Mouse (Mus musculus): ENCODE data around the gene Smarca5.
"Not testable (repeated sequence)": the region's sequence is repeated elsewhere in the genome, so short reads cannot be mapped to it uniquely, and the experiment has no call there.

Smarca5 gene

DNA sequence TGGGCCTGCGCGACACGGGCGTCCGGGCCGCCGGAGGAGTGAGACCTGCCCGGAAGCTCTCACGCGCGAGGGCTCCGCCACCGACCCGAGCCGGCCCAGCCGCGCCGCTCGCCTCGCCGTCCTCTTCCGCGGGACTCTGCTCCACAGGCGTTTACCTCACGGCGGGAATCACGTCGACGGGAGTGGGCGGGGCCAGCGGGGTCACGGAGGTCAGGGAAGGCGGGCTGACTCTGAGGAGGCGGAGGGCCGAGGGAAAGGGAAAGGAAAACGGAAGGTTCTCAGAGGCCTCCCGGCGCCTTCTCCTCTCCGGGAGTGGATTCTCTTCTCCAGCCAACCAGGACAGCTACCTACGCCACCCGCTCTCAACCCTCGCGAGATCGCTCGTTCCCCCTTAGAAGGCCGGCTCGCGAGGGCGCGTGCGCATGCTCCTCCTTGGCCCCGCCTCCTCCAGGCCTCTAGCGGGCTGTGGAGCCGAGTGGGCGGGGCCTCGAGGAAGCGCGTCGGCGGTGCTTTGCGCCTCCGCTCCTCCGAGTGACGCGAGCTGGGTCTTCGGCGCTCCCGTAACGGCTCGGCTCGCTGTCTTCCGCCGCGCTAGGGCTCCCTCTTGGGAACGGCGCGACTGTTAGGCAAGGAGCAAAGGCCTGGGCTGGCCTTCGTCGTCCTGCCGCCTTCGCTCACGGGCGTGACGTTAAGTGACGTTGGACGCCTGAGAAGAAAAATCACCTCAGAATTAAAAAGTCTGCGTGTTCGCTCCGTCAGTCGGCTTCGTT lies at the start of gene Smarca5:
Smarca5 (minus strand) TSS at position 343 of the 770 bp plus-strand sequence.
- in situ Hi-C loops (cut with MseI, MboI): not testable (repeated sequence)

DNA sequence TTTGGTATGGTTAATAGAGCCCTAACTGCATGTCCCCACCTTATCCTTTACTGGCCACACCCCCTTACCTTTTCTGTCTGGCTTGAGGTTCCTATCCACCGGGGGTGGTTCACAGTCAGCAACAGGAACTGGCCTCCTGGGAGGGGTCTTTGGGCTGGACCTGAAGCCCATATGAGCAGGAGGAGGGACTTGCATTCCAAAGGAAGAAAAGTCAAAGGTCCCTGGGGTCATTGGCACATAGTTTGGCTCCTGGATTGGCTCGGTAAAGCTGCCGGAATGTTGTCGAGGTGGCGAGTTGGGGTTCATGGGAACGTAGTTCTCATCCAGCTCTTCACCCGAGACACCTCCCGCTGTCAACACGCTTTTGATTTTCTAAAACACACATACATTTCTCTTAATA lies 45.3 kb upstream of the Smarca5 start:
- in situ Hi-C loops (cut with MseI, MboI): no loop called here

DNA sequence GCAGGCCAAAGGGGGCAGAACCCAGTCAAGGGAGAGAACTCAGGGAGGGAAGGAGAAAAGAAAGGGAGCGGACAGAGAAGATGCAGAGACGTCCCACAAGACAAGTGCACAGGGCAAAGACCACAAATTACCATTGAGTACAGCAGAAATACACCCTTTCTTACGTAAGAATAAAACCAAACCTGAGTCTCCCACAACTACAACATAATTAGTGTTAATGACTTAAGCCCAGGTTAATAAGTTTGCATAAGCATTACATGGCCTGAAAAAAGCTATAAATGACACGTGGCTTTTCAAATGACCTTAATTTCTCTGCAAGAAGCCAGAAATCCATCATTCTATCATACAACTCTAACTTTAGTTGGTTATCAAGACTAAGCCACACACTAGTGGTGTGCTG lies 44.0 kb upstream of the Smarca5 start:
- in situ Hi-C loops (cut with MseI, MboI): no loop called here

DNA sequence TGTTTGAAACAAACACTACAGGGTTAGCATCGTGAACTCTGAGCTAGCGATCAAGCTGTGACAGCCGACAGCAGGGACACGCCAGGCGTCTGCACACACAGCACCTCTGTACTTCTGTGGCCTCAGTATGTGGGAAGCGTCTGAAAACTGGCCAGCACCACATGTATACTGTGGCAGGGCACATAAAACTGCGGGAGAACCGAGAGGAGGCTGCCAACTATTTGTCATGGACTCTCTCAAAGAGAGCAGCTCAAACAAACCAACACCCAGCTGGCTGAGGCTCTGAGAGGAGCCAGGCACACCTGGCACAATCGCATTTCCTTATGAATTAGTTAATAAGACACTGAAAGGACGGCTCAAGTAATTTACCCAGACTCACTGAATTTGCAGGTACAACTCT lies 42.0 kb upstream of the Smarca5 start:
- in situ Hi-C loops (cut with MseI, MboI): no loop called here

DNA sequence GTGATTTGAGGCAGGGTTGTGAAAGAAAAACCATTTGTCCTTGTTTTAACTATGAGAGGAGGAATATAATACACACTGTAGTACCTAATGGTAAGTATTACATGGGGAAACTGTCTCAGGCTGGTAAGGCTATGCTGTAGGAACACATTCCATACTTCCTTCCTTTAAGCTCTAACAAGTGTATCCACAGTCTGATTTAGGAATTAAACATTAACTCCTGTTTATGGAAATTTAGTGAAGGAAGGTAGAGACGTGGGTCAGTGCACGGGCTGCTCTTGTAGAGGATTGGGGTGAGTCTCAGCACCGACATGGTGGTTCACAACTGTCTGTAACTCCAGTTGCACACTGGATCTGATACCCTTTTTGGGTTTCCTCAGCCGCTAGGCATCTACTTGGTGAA lies 41.0 kb upstream of the Smarca5 start:
- in situ Hi-C loops (cut with MseI, MboI): no loop called here

DNA sequence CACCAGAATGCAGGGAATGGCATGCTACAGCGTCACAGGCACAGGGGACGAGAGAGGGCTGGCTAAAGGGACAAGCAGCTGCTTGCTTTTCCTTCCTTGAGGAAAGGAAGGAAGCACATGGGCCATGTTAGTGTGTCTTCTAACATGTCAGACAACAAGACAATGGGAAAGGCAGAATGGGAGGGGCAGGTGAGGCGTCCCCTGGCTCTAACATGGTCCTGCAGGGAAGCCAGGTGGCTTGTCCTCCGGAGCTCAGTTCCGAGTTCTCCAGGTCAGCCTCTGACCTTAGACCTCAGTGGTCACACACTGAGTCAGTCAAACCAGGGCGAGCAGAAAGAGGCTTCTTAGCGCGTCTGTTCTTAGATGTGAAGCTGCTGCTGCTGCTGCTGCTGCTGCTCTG lies 37.1 kb upstream of the Smarca5 start:
- in situ Hi-C loops (cut with MseI, MboI): no loop called here

DNA sequence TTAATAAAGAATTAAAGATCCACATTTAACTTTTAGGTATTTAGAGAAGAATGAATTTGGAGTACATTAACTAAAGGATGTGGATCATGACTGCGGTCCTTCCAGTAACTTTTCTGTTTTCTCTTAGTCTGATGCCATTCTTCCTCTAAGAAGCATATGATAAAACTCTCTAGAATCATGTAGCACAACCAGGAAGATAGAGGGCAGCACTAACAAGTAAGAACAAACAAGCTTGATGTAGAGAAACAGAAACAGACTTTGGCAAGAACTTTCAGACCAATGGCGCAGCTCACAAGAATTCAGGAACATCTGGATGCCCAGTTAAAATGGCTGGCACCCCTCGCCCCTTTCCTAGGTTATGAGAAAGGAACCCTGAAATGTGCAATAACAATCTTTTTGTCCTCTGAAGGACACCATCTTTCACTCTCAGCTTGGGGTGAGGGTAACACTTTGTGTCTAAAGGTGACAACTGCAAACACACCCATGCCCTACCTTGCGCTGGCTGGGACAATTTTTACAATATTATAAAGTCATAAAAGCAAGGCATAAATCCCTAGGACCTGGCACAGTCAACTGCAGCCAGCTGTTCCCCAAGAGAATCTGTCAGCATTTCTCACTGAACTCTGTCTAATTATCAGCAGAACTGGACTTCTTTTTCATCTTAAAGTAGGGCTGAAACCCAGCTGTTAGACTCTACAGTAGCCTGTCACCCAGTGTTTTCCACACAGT lies 33.6 kb upstream of the Smarca5 start:
- in situ Hi-C loops (cut with MseI, MboI): loop anchor here in 1 of 2 experiments (25.0 kb wide), 1 partner anchor 214 kb away; no protein-coding TSS in a partner anchor

DNA sequence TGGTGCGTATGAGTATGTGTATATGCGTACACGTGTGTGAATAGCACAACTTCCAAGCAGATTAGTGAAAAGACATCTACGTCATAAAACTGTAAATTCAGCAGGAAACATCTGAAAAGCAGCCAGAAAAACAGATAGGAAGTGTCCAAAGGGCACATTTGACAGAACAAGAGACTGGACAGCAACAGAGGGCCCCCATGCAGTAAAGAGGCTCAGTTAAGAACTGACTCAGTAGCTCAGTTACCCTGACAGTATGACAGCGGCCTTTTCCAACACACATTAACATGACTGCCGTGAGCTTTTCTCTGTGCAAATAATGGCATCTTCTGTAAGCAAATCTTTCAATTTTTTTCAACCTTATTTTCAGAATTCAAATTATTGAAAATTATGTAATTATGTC lies 29.2 kb upstream of the Smarca5 start:
- in situ Hi-C loops (cut with MseI, MboI): loop anchor here in 1 of 2 experiments (25.0 kb wide), 1 partner anchor 219 kb away; no protein-coding TSS in a partner anchor

DNA sequence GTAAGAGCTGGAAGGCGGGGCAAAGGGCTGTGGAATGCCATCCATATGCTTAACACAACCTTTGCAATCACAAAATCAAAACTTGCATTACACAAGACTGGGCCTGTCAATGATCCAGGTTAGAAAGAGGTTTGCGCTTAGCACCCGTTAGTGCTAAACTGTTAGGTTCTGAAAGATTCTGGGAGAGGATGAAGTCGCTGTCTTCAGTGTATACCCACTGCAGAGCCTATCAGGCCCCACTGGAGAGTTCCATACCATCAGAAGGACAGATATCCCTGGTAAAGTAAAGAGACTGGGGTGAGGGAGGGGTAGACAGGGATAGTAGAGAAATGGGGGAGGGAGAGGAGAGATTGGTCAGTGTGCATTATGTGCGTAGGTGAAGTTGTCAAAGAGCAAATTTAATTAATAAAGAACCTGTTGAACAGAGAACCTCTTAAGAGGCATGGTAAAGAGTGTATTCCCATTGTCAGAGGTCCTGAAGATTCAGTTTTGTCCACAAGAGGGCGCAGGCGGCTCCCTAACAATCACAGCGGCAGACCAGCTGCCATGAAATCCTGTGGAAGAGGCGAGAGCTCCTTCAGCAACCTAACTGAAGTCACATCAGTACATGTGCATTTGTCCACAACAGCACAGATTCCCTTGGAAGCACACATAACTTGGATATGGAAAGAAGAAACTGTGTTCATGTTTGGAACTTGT lies 13.9 kb upstream of the Smarca5 start:
- in situ Hi-C loops (cut with MseI, MboI): loop anchor here (10.0 to 25.0 kb wide), 2 partner anchors 234 to 242 kb away; no protein-coding TSS in a partner anchor

DNA sequence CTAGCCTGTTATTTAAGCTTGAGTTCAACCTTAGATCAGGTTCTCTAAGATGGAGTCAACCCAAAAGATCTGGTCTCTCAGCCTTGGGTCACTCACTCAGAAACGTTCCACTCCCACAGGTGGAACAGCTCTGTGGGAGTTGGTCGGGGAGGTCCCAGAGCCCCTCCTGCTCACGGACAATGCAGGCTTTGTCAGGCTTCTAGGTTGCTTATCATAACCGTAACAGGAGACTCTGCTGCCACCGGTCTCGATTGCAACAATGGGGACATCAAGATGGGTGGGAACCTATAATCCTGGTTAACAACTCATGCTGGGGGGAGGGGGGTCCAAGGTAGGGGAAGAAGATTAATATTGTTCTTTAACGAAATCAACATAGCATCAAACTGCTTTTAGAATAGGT lies 13.1 kb upstream of the Smarca5 start:
- in situ Hi-C loops (cut with MseI, MboI): loop anchor here (10.0 to 25.0 kb wide), 2 partner anchors 235 to 242 kb away; no protein-coding TSS in a partner anchor

DNA sequence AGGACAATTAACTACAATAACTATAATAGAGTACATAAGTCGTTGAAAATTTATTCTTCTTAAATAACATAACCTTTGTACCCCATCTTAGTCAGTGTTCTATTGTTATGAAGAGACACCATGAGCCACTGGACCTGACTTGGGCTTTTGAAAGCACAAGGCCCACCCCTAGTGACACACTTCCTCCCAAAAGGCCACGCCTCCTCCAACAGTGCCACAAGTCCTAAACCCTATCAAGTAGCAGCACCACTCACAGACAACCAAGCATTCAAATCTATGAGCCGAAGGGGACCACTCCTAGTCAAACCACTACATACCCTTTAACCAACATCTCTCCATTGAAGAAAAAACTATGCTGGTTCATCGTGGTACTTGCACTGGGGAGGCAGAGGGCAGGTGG lies 9.8 kb upstream of the Smarca5 start:
- in situ Hi-C loops (cut with MseI, MboI): no loop called here

DNA sequence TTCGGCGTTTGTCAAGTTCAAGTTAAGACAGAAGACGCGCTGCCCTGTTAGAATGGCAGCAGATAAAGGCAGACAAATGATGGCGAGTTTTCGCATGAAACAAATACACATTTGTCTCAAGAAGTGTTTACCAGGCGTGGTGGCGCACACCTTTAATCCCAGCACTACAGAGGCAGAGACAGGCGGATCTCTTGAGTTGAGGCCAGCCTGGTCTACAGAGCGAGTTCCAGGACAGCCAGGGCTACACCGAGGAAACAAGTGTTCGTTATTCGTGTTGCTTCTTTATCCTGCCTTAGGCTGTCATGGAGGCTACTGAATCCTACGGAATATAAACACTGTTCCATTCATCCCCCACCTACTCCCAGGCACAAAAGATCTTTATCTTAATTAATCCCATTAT lies 635 bp upstream of the Smarca5 start:
- in situ Hi-C loops (cut with MseI, MboI): no loop called here

DNA sequence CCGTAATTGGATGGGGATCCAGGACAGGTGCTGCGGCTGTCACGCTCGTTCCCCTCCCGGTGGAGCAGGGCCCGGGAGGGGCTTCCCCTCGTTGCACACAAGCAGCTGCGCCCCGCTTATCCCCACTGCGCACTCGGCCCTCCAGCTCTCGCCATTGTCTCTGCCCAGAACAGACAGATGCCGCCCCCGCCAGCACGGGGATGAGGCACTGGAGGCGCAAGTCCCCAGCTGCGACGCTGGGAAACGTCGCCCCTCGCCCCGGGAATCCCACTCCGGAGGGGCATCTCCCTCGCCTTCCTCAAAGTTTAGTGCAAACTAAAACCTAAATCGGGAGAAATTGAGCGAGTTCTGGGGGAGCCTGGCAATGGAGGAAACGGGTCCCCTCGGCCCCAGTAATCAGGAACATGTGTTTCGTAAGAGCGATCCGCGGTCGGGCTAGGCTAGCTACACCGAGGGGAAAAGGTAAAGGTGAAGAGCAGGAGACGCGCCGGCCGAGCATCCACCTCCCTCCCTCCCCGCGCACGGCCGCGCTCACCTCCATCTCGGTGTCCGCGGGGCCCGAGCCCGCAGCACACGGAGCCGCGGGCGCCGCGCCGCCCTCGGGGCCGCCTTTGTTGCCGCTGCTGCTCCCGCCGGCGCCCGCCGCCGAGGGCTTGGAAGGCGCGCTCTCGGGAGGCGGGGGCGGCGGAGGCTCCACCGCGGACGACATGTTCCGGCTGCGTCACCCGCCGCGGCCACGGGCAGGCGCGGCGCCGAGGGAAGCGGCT lies 726 bp downstream of the Smarca5 start:
- in situ Hi-C loops (cut with MseI, MboI): no loop called here

DNA sequence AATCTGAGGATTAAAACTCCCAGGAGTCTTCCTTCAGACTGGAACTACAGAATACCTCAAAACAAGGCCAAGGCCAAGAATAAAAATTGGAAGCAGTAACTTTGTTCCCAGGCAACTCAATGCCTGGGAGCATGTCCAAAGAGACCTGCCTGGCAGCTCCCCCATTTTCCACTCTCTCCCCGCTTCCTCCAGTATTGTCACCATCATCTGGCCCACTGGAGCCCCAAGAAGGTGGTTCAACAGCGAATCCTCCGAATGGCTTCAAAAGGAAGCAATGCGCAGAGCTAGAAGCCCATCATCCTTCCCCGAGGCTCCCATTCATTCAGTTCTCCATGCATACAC lies 1.3 kb downstream of the Smarca5 start:
- in situ Hi-C loops (cut with MseI, MboI): no loop called here

DNA sequence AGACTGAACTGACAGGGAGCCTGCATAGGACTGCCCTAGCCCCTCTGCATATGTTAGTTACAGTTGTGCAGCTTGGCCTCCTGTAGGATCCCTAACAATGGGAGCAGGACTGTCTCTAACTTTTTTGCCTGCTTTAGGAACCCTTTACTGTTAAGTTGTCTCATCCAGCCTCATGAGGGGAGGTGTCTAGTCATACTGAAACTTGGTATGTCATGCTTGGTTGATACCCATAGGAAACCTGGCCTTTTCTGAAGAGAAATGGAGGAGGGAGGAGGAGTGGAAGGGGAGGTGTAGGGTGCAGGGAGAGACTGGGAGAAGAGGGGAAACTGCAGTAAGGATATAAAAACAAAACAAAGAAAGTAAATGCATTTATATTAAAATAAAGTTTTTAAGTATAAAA lies 7.0 kb downstream of the Smarca5 start:
- in situ Hi-C loops (cut with MseI, MboI): no loop called here

DNA sequence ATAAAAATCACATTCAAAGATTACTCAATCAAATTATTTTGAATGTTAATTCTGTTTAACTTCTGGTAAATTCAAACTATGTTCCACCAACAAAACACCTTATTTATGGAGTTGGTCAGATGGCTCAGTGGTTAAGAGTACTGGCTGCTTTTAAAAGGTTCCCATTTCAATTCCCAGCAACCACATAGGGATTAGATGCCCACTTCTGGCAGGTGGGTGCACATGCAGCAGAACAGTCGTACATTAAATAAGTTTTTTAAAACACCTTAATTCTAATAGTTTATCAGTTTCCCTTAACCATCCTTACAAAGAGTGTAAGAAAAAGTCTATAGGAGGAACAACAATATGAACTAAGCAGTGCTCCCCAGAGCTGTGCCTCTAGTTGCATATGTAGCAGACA lies 24.8 kb downstream of the Smarca5 start:
- in situ Hi-C loops (cut with MseI, MboI): loop anchor here in 1 of 2 experiments (25.0 kb wide), 1 partner anchor 1002 kb away; the partner anchor contains the start of genes Abce1 and Anapc10

DNA sequence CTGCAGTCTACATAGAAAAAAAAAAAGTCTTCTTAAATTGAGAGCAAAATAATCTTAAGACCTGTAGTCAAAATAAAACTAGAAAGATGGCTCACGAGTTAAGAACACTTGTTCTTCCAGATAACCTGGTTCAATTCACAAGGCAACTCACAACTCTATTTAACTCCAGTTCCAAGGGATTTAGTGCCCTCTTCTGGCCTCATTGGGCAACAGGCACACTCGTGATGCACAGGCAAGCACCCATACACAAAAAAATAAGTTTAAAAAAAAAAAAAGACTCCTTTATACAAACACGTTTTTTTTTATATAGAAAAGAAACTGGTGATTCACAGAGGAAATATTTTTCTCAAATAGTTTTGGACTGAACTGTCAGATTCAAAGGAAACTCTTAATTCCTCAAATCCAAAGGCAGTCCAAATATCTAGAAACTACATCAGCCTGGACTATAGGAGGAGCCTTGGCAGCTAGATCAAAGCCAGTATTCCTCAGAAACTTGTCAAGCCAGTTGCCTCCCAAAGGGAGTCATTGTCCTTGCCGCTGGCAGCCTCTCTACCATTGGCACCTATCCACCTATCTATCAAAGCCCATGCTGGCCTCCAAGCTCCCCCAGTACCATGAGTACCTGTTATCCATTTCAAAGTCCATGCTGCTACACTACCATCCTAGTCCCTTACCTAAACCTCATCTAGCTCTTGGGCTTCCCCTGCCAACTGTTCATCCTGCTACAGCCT lies 28.5 kb downstream of the Smarca5 start:
- in situ Hi-C loops (cut with MseI, MboI): loop anchor here in 1 of 2 experiments (25.0 kb wide), 1 partner anchor 999 kb away; the partner anchor contains the start of genes Abce1 and Anapc10

DNA sequence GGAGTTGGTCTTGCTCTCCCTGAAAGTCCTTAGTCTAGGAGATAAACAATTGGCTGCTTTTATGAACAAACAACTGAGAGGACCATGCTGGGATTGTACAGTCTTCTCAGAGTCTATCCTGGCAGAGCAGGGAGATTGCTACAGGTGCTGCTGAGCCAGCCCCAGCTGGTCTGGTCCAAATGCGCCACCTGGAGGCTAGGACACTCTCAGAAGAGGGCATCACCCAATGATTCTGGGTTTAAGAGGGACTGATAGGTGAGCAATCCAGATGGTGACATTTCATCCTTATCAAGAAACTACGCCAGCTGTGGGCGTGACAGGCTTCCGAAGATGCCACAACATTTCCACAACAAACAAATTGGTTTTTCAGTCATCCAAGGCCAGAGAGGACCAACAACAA lies 51.2 kb downstream of the Smarca5 start:
- in situ Hi-C loops (cut with MseI, MboI): loop anchor here (5.0 kb wide), 1 partner anchor 196 kb away; the partner anchor contains the start of gene Gypa (in 2 of the 2)

DNA sequence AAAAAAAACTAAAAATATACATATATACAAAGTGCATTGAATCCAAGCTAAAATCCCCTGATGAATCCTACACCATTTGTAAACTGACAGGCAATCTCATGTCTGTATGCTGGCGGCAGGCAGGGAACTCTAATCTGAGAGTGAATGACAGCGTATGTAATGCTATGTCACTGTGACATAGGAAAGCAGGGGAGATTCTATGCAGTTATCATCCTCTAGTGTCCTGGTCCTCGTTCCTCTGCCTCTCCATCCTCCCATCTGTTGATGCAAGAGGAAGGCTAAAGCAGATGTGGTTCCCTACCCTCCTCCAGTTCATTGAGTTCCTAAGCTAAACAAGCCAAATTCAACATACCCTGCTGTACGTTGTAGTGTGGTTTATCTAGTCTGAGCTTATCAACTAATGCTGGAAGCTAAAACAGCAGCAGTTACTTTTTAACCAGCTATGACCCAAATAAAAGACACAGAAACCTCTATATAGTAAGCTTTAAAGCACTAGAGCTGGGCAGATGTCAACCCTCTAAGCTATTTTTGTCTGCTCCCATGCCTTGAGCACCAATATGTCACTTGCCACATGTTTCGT lies 55.5 kb downstream of the Smarca5 start:
- in situ Hi-C loops (cut with MseI, MboI): no loop called here

DNA sequence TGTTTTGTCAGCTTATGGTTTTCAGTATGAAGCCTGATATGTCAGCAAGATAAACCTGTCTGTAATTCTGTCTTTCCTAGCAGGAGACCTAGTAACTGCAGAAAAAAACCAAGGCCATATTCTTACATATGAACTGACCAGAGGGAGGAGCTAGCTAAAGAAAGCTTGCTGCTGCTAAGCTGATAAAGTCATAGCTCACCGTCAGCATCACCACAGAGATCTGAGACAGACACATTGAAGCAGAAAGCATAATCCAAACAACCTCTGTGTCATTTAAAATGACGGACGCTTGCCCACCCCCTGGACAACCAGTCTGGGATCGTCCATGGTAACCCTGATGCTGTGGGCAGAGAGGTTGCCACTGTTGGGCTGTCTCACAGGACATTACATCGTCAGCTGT lies 56.7 kb downstream of the Smarca5 start:
- in situ Hi-C loops (cut with MseI, MboI): no loop called here
